Mouse (Mus musculus) right cerebral cortex, postnatal 25 days (tissue): ENCODE data around the gene Grin3a.
A peak's percentile ranks its signal among the peaks of the same experiment; 100 is the strongest.
"Not testable (repeated sequence)": the region's sequence is repeated elsewhere in the genome, so short reads cannot be mapped to it uniquely, and the experiment has no call there.

Experiments used
- DNase-seq: peaks from one replicate; pipeline ENCODE4 v3.0.0; 2022

Grin3a gene

DNA sequence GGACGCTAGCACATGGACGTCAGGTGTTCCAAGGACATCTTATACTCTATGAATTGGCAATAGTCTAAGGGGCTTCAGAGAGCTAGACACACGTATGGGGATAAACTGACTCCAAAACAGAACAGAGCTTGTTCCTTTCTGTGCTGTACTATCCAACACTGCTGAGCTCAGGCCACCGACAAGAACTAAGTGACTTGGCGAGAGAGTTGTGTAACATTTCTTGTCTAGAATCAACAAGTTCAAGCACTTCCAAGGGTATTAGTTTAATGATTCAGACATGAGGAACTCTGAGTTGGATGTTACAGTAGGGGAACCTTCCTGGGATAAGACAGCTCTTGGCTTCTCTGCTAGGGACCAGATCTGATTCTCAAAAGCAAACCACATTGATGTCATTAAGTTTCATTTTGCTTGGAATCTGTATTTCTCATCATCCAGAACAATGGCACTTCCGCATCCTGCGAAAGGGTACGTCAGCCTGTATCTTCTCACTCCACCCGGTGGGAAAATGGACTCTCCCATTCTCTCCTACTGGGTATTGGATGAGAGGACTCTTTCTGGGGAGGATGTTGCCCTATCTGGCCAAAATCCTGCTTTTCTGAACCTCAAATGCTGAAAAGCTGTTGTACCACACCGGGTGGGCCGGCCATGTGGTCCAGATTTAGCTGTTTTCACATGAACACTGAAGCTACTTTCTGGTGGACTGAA, 165.2 kb downstream of the Grin3a start:
- DNase-seq = no peak

DNA sequence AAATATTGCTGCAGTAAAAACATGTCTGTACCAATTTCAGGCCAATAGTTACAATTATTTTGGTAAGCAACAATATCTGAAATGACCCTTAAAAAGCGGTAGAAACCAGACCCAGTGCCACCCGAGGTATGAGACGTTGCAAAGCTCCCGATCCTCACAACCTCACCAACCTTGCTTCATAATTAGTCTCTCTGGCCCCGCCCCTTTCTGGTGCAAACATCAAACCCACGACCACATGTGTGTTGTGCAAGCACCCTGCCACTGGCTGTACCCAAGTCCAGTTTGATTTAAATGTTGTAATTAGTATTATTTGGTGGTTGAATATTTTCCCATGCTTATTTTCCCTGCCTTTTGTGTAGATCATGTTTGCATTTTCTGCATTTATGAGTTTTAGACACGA, 168.8 kb downstream of the Grin3a start:
- DNase-seq = no peak

DNA sequence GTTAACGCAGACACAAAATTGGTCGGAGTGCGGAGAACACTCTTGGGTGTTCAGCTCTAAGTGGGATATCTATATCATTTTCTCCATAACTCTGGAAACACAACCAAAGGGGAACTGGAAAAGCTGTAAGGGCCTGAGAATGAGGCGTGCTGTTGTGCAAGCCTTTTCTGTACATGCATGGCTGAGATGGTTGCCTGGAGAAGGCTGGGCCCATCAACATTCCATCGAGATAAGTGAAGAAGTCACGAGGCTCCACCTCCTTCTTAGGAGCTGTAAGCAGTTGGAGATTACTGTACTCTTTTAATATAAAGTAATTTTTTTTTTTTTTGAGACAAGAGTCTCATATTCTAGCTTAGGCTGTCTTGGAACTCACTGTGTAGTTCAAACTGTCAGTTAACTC, 169.5 kb downstream of the Grin3a start:
- no peak for DNase-seq

DNA sequence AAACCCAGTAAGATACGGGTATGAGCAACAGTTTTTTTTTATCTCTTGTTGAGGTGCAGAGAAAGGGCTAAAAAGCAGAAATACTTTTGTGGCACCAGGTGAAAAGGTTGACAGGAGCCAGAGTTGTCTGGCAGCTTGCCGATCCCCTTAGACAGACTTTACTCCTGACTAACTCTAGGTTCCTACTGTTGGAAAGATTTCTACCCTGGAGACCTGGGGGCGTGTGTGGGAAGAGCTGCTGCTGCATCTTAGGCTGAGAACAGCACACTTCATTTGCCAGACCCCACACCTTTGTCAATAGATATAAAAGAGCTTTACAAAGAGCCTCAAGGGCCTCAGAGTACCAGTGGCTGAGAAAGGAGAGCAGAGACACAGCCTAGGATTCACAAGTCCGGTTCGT, 180.7 kb downstream of the Grin3a start:
- no peak for DNase-seq

DNA sequence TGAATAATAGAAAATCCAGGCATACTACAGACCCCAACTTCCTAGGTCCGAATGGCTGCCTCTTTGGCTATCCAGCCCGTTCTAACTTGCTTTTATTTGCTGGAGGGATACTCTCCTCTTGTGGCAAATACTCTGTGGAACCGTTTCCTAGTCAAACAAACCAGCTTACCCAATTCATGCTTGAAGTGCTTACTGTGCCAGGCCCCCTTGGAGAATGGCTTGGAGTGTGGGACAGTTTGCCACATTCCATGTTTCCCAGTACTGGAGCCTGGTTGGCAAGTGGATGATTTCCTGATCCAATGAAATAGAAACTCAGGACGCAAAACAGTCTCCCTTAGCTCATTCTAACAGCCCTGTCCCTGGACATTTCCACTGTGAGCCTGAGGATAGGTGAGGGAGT, 183.3 kb downstream of the Grin3a start:
- DNase-seq = no peak

DNA sequence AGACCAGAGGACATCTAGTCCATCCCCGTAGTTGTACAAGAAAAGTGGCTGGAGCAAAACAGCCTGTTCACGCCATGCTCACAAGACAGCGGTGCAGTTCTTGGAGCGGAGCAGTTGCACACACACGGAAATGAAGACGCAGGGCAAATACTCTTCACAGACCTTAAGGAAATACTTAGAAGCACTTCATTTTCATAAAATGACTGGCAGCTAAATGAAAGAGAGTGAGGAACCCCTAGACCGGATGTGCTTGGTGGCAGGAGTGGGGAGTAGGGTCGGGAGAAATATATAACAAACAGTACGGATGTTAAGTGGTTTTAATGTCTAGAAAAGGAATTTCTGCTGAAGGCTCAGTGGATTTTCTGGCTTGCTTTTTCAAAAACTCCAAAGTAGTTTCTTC, 183.9 kb downstream of the Grin3a start:
- no peak for DNase-seq

DNA sequence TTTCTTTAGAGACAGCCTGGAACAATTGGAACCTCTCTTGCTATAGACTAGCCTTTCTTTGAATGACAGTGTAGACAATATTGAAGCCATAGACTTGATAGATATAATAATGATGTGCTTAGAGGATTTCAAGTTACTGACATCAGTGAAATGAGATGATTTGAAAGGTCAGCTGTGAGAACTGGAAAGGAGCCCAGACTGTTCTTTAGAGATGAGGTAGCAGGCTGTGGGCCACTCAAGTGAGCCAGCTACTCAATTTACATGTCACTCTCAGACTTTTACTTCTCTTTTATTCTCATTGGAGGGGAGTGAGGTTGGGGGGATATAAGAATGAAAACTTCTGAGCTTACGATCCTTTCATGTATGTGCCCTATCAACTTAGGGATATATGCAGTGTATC, 186.1 kb downstream of the Grin3a start:
- no peak for DNase-seq

DNA sequence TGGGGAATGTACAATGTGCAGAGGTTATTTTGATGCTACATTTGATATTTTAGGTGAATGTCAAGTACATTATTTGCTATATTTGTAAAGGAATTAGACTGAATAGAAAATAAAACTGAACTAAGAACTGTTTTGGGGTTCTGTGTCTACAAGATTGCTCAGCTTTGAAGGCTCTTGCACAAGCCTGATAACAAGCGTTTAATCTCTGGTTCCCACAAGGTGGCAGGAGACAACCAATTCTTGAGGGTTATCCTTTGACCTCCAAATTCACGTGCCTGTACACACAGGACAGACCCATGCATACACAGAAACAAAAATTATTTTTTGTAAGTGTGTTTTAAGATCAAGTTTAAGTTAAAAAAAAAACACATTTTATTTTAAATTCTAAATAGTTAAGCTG, 205.6 kb downstream of the Grin3a start:
- DNase-seq = no peak

DNA sequence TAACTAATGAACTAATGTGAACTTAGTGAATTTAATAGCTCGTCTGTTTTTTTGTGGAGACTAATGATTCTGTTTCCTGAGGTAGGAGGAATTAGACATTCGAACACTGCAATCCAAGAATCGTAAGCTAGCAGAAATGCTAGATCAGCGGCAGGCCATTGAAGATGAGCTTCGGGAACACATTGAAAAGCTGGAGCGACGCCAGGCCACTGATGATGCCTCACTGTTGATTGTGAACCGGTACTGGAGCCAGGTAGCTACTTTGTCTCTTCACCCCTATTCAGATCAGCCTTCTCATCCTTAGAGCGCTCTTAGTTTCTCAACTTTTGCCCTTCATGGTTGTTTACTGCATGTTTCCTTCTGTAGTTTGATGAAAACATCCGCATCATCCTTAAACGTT, 207.7 kb downstream of the Grin3a start:
- DNase-seq = no peak

DNA sequence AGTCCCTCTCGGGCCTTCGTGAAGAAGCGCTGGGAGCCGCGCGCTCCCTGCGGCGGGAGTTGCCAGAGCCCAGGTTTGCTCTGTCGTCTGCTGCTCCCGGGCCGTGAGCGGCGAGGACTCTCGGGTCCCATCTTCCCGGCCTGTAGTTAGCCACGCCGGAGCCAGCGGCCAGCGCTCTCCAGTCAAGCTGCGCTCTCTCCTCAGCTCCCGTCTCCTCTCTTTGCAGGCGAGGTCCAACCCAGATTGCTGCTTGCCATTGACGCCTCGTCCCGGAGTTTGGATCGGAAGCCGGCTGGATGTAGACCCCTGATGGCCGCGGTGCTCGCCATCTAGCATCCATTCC, 213.4 kb downstream of the Grin3a start:
- DNase-seq = no peak

DNA sequence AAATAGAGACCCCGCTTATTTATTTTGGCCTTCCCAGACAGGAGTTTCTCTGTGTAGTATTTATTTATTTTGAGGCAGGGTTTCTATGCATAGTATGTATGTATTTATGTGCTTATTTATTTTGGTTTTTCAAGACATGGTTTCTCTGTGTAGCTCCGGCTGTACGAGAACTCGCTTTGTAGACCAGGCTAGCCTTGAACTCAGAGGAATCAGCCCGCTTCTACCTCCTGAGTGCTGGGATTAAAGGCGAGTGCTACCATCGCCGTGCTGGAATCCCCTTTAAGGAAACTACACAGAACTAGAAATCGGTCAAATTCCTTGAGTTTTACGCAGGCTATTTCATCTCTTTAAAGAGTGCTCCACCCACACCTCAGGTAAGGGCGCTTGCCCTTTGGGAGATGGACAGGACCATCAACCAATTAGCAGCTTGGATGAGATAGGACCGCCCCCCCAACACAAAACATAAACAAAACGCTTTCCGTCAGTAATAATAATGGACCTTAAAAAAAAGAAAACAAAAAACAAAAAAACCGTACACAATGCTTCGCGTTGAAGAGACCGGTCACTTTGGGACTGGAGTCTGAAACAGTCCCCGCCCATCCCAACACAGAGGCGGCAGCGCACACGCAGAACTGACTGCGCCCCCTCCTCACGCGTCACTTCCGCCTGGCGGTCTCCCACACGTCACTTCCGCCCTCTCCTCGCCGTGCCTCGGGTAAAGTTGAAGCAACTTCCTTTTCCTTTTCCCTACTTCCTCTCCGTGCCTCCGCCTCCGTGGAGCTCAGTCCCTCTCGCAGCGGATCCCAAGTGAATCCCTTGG, 214.0 kb downstream of the Grin3a start, which contains the start of gene Rnf20:
Gene Rnf20 (plus strand): TSS at position 688 of the 820 bp plus-strand sequence.
- peak; percentile 95 for DNase-seq

DNA sequence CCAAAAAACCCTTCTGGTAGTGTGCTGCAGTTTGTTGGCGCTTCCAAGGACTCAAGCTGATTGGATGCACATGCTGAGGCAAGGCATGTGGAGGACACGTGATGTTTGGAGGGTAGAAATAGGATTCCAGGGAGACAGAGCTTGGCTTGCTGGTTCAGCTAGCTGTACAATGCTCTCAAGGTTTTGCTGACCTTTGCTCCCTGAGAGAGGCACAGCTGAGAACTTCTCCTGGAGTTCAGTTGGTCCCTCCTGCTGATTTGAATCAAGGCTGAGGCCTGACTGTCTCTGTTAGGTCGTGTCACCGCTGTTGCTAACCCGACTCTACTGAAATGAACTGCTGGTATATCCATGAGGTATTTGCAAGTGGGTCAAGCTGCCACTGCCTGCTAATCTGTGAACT, 216.6 kb downstream of the Grin3a start:
- no peak for DNase-seq

DNA sequence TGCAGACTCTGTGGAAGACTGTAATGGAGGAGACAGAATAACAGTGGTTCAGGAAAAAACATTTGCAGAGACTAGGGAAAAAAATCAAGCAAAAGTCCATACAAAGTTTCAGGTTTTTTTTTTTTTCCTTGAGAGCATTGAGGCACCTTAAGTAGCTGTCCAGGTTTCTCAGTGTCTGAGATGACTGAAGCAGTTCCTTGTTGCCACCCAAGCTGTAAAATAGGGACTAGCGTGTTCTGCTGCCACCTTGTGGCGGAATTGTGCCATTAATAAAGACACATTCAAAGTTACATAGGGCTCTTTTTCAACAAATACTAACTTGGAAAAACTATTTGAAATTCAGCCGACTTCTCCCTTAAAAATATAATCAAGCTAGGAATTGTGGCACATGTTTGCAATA, 218.6 kb downstream of the Grin3a start:
- peak; percentile 72 for DNase-seq

DNA sequence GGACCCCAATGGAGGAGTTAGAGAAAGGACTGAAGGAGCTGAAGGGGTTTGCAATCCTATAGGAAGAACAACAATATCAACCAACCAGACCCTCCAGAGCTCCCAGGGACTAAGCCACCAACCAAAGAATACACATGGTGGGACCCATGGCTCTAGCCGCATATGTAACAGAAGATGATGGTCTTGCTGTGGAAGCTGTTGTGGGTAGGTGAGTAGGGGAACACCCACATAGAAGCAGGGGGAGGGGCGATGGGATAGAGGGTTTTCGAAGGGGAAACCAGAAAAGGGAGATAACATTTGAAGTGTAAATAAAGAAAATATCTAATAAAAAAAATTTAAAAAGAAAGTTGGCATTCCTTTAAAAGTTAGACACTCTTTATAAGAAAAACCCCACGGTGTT, 220.6 kb downstream of the Grin3a start:
- DNase-seq = not testable (repeated sequence)

DNA sequence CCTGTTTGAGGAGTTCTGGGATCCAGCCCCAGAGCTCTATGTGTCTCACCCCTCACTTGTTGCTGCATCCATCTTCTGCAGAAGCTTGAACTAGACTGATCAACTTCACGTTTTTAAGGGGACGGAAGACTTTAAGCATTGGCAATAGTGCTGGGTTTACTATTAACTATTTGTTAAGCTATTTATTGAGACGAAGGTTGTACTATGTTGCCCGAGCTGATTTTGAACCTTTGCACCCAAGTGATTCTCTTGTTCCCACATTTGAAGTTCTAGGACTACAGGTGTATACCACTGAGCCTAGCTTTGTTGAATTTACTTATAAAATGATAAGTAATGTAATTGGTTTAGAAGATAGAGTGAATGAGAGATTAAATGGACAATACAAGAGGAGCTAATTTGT, 221.6 kb downstream of the Grin3a start:
- no peak for DNase-seq

DNA sequence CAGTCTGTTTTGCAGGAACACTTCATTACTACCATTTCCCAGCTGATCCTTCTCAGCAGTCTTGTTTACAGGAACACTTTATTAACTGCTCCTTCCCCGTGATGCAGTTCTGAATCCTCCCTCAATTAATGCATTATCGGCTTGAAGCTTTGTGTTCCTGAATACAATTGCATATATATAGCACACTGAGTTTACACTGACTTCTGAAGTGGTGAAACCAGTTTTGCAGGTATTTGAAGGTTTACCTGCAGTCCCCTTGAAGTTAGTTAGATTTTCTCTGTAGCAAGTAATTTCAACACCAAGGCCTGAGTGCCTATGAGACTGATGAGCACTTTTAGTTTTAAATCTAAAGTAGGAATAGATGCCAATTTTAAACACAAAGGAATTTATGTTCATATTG, 223.3 kb downstream of the Grin3a start:
- DNase-seq = no peak

DNA sequence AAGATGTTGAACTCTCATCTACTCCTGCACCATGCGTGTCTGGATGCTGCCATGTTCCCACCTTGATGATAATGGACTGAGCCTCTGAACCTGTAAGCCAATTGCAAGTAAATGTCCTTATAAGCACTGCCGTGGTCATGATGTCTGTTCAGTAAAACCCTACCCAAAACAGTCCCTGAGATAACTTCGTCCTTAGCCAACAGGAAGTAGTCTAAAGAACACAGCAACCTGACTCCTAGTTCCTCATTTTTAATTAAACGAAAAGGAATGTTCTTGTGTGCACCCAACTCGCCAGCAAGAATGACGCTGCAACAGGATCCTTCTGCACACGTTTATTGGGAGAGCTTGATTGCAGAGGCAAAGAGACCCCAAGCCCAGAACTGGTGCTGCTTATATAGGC, 225.7 kb downstream of the Grin3a start:
- DNase-seq = not testable (repeated sequence)

DNA sequence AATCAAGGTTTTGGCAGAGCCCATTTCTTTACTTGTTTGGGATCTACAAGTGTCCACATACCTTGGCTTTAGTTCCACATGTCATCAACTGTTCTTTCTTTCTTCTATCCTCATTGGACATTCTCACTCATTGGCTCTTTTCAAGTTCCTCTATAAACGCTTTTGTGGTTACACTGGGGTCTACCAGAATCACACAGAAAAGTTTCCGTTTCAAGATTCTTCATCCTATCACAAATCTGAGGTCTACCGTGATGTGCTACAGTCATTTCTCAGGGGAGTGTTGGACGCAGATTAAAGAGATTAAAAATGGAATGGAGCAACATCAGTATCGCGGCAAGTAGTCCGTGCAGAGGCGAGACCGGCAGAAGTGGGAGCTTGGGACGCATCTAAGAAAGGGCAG, 228.6 kb downstream of the Grin3a start:
- no peak for DNase-seq
